Mouse (Mus musculus): ENCODE data around the gene Kif2c.

- TF ChIP-seq POLR2A (IDR thresholded peaks at IDR 0.05; ENCODE audit: control insufficient read depth, extremely low read depth, insufficient read depth, low read length, poor library complexity) (peak; percentile 37; the same call in 1 of the 2 replicates), CTCF (IDR thresholded peaks at IDR 0.05; ENCODE audit: borderline replicate concordance, control insufficient read depth, extremely low read depth, insufficient read depth, low read length, poor library complexity) (no peak)
Observed at GRCm38 (mm10) chr4:117133817-117134600, 48.4 kb downstream of the Kif2c start, which contains the start of gene Plk3.
